Mouse (Mus musculus) gastrocnemius, postnatal 36 days (tissue): ENCODE measurements at regions not wholly inside any gene's neighbourhood (a gene's known extent, or its start where the extent isn't known, plus 50 kb on each side); places are given as distances from the start of the nearest gene placed in this dataset.
A peak's percentile ranks its signal among the peaks of the same experiment; 100 is the strongest.

ENCODE experiments used
- DNase-seq, 2 experiments: peaks; one replicate each; pipeline ENCODE4 v3.0.0; 2022
- intact Hi-C: fragments of 180-260 bp; cut with DNase I; formaldehyde crosslinking; loops from one replicate; pipeline ENCODE4 v1.15.1; 2025

- intact Hi-C loops, result no loop called here
- no peak for DNase-seq
These were observed 136.9 kb downstream of the Uaca start for GRCm38 (mm10) chr9:60931290-60931689.

- intact Hi-C loops, result no loop called here
- no peak for DNase-seq
These were observed 142.6 kb downstream of the Uaca start for GRCm38 (mm10) chr9:60936937-60937336.

- intact Hi-C loops, result no loop called here
- peak; percentile 77 to 80 for DNase-seq
These were observed 145.8 kb downstream of the Uaca start for GRCm38 (mm10) chr9:60939858-60940804.

- intact Hi-C loops, result no loop called here
- no peak for DNase-seq
These were observed 153.0 kb downstream of the Uaca start for GRCm38 (mm10) chr9:60947363-60947762.

GRCm38 (mm10) chr9:60948531-60949070, 154.3 kb downstream of the Uaca start:
- DNase-seq, result no peak
- intact Hi-C loops, result no loop called here

- intact Hi-C loops, result no loop called here
- no peak for DNase-seq
These were observed 155.8 kb downstream of the Uaca start for GRCm38 (mm10) chr9:60950161-60950560.

- DNase-seq, result no peak
- intact Hi-C loops, result no loop called here
These were observed 156.8 kb downstream of the Uaca start for GRCm38 (mm10) chr9:60951071-60951561.

GRCm38 (mm10) chr9:60957438-60957837, 163.1 kb downstream of the Uaca start:
- intact Hi-C loops, result no loop called here
- no peak for DNase-seq

GRCm38 (mm10) chr9:60959537-60959936, 165.2 kb downstream of the Uaca start:
- intact Hi-C loops, result no loop called here
- no peak for DNase-seq

GRCm38 (mm10) chr9:60962086-60962485, 167.7 kb downstream of the Uaca start:
- intact Hi-C loops, result no loop called here

GRCm38 (mm10) chr9:60965641-60966040, 171.3 kb downstream of the Uaca start:
- intact Hi-C loops, result no loop called here

More at GRCm38 (mm10) chr9:60962086-60962485, 167.7 kb downstream of the Uaca start:
- no peak for DNase-seq

GRCm38 (mm10) chr9:60968281-60969031, 174.1 kb downstream of the Uaca start:
- DNase-seq, result no peak
- intact Hi-C loops, result no loop called here

More at GRCm38 (mm10) chr9:60965641-60966040, 171.3 kb downstream of the Uaca start:
- DNase-seq, result no peak

- intact Hi-C loops, result no loop called here
- DNase-seq, result no peak
These were observed 178.0 kb downstream of the Uaca start for GRCm38 (mm10) chr9:60972201-60972910.

GRCm38 (mm10) chr9:60974546-60974945, 180.2 kb downstream of the Uaca start:
- DNase-seq, result no peak
- intact Hi-C loops, result no loop called here

- no peak for DNase-seq
These were observed 188.2 kb downstream of the Uaca start for GRCm38 (mm10) chr9:60982383-60983085.

GRCm38 (mm10) chr9:60983246-60983645, 188.9 kb downstream of the Uaca start:
- intact Hi-C loops, result no loop called here

More at GRCm38 (mm10) chr9:60982383-60983085, 188.2 kb downstream of the Uaca start:
- intact Hi-C loops, result no loop called here

GRCm38 (mm10) chr9:60988113-60988512, 193.8 kb downstream of the Uaca start:
- intact Hi-C loops, result no loop called here
- no peak for DNase-seq

More at GRCm38 (mm10) chr9:60983246-60983645, 188.9 kb downstream of the Uaca start:
- no peak for DNase-seq

- DNase-seq, result no peak
- intact Hi-C loops, result no loop called here
These were observed 195.5 kb downstream of the Uaca start for GRCm38 (mm10) chr9:60989670-60990391.

GRCm38 (mm10) chr9:60991509-60991908, 197.2 kb downstream of the Uaca start:
- intact Hi-C loops, result no loop called here
- no peak for DNase-seq
